Mouse (Mus musculus): Measurements from ENCODE around the gene Rbm4.

DNA sequence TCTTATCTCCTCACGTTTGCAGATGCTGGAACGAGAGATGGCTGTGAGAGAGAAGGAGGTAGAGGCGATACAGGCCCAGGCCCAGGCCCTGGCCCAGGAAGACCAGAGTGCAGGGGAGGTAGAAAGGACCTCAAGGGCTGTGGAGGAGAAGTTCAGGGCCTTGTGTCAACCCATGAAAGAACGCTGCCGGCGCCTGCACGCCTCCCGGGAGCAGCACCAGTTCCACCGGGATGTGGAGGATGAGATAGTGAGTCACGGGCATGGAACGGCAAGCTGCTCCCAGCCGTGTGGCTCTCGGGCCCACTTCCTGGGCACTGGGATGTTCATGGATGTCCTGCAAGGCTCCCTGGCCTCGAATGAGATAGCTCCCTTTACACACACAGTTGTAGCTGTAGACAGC is 49.7 kb downstream of the Rbm4 start:
- TF ChIP-seq CTCF (IDR thresholded peaks at IDR 0.05; ENCODE audit: extremely low read depth, insufficient read depth, insufficient read length, insufficient replicate concordance) (no peak), POLR2A (IDR thresholded peaks at IDR 0.05; ENCODE audit: low read depth, low read length) (no peak)
